Mouse (Mus musculus) left cerebral cortex, adult 8-10 months (tissue): ENCODE results near the gene Gm10340. TPM values are rescaled to one million over a fixed set of nuclear protein-coding genes. Genes with fewer than 3 reads are reported as not detected.
"Not testable (repeated sequence)": the region's sequence is repeated elsewhere in the genome, so short reads cannot be mapped to it uniquely, and the experiment has no call there.

Experiments
- DNase-seq, 2 experiments: peaks; one replicate each; pipeline ENCODE4 v3.0.0; 2022; ENCODE audit warnings: low spot score in 2 of 2
- total RNA-seq, 4 experiments: library from RNA; stranded (reverse); gene quantifications; 2 replicates each; pipeline ENCODE4 v1.2.4; 2022

Gene Gm10340
- 1 to 10 TPM in 1 of 4 experiments, under 1 TPM in 1, not detected in 2; 0.23 to 1.0 TPM for total RNA-seq

DNA sequence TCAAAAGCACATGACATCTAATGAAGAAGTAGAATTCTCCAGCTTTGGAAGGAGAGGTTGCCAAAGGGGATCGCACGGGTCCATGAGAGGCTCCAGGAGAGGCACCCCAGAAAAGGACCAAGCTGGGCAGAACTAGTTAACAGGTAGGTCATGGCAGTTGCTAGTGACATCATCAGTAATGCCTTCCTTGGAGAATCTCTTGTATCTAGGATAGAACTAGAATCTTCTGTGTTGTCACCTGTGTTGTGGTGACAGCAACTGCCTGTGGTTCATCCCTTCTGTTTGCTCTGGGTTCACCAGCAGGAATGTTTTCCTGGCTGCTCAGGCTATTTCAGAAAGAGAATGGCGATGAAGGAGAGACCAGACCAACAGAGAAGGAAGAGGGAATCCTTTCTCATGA, at the start of gene Gm10340:
Gene Gm10340, plus strand, starts transcription at position 301 of the 400 bp plus-strand sequence.
- not testable (repeated sequence) for DNase-seq

- peak; percentile 2 to 15 for DNase-seq
These were observed 17.7 kb upstream of the Gm10340 start for GRCm38 (mm10) chr14:3116051-3116450.

- DNase-seq: not testable (repeated sequence)
These were observed 54.2 kb downstream of the Gm10340 start, which contains the start of gene Gm5795 for GRCm38 (mm10) chr14:3187955-3188354. Gm5795 (plus strand) TSS chr14:3188255.

Other genes with a start within 250 kb of the Gm10340 start
- gene Gm2888, start 104.0 kb upstream of the Gm10340 start, total RNA-seq: not detected
- under 1 TPM in 2 of 4 experiments, not detected in 2; 0.84 TPM for gene Gm2897, start 84.7 kb upstream of the Gm10340 start, total RNA-seq
- not detected for gene Gm5795, start 54.3 kb downstream of the Gm10340 start, total RNA-seq
- 1 to 10 TPM; 4.0 to 6.1 (median 4.2) TPM for gene D830030K20Rik, start 74.5 kb downstream of the Gm10340 start, total RNA-seq
- gene Gm2956, start 198.6 kb downstream of the Gm10340 start, total RNA-seq: not detected